Mouse (Mus musculus) C2C12 (cell line): ENCODE measurements around the gene Nek6. TPM values are rescaled to one million over a fixed set of nuclear protein-coding genes. Genes with fewer than 3 reads are reported as not detected.

Source experiments
- H3K27me3 ChIP-seq: one replicate; pipeline ENCODE4 v1.6.1; 2011; ENCODE audit not compliant: control insufficient read depth, insufficient read depth, insufficient read length
- H3K36me3 ChIP-seq: one replicate; pipeline ENCODE4 v1.6.1; 2011; ENCODE audit not compliant: control insufficient read depth, insufficient read depth
- H3K4me3 ChIP-seq: one replicate; pipeline ENCODE4 v1.5.1; 2011; ENCODE audit warnings: mild to moderate bottlenecking, control low read depth; ENCODE audit not compliant: poor library complexity, insufficient read depth, severe bottlenecking
- H3K79me2 ChIP-seq: one replicate; pipeline ENCODE4 v1.6.1; 2011; ENCODE audit not compliant: control insufficient read depth, insufficient read depth
- H3K79me3 ChIP-seq: one replicate; pipeline ENCODE4 v1.6.1; 2011; ENCODE audit warnings: low read depth, control low read depth
- H3ac ChIP-seq: one replicate; pipeline ENCODE3; 2011; ENCODE audit warnings: low read depth; ENCODE audit not compliant: control insufficient read depth, insufficient read length
- CEBPB ChIP-seq: IDR thresholded peaks from one replicate; pipeline ENCODE4 v1.6.1; 2011; ENCODE audit warnings: low read depth, mild to moderate bottlenecking, control low read depth, moderate library complexity
- CTCF ChIP-seq: IDR thresholded peaks from one replicate; pipeline ENCODE4 v1.5.1; 2011; ENCODE audit not compliant: control insufficient read depth, insufficient read depth, insufficient read length
- FOSL1 ChIP-seq: IDR thresholded peaks from one replicate; pipeline ENCODE4 v1.8.0; 2011; ENCODE audit warnings: mild to moderate bottlenecking, low read length; ENCODE audit not compliant: poor library complexity, insufficient read depth, severe bottlenecking
- MAX ChIP-seq: IDR thresholded peaks from one replicate; pipeline ENCODE4 v1.6.1; 2011; ENCODE audit warnings: mild to moderate bottlenecking, control low read depth
- MYOD1 ChIP-seq: IDR thresholded peaks from one replicate; pipeline ENCODE4 v1.6.1; 2011; ENCODE audit warnings: low read depth; ENCODE audit not compliant: control insufficient read depth, insufficient read length
- MYOG ChIP-seq: IDR thresholded peaks from one replicate; pipeline ENCODE4 v1.6.1; 2011; ENCODE audit not compliant: control insufficient read depth, insufficient read length; ENCODE audit errors: extremely low read depth
- USF1 ChIP-seq: IDR thresholded peaks from one replicate; pipeline ENCODE4 v1.6.1; 2011; ENCODE audit warnings: low read depth, mild to moderate bottlenecking, control low read depth, moderate library complexity
- polyA plus RNA-seq: library from polyadenylated mRNA; unstranded; fragments of >200 nt; fragmentation: generic; extraction: Trizol; gene quantifications from one replicate; pipeline ENCODE4 v1.2.1, GENCODE M21; 2012; ENCODE audit warnings: missing spikeins

Nek6 gene
- polyA plus RNA-seq, 1 experiment = 27.9 TPM

GRCm38 (mm10) chr2:38477497-38477873, 34.0 kb upstream of the Nek6 start:
- Histone ChIP-seq H3K79me3 (no peaks in the 10 kb centered on the region), H3K79me2 (no peaks in the 10 kb centered on the region)
- no peak for TF ChIP-seq CEBPB
- TF ChIP-seq CTCF = no peak
- no peak for TF ChIP-seq MAX
- TF ChIP-seq USF1 = no peak
- no peak for TF ChIP-seq FOSL1
- TF ChIP-seq MYOD1 = no peak
- TF ChIP-seq MYOG = no peak

GRCm38 (mm10) chr2:38478683-38479082, 32.8 kb upstream of the Nek6 start:
- Histone ChIP-seq H3ac (no peak overlapping the region), H3K36me3 (no peaks in the 10 kb centered on the region), H3K79me3 (no peaks in the 10 kb centered on the region), H3K4me3 (no peak overlapping the region), H3K27me3 (peaks cover 6% of the 10 kb centered on the region), H3K79me2 (no peaks in the 10 kb centered on the region)
- TF ChIP-seq MYOG (no peak), MYOD1 (no peak), MAX (no peak), FOSL1 (no peak), USF1 (no peak), CTCF (no peak), CEBPB (no peak)

More at GRCm38 (mm10) chr2:38477497-38477873, 34.0 kb upstream of the Nek6 start:
- Histone ChIP-seq H3ac (no peak overlapping the region), H3K36me3 (no peaks in the 10 kb centered on the region), H3K4me3 (no peak overlapping the region), H3K27me3 (peaks cover 6% of the 10 kb centered on the region)

- Histone ChIP-seq H3ac (no peak overlapping the region), H3K36me3 (no peaks in the 10 kb centered on the region), H3K79me2 (no peaks in the 10 kb centered on the region), H3K79me3 (no peaks in the 10 kb centered on the region), H3K27me3 (peaks cover 6% of the 10 kb centered on the region), H3K4me3 (no peak overlapping the region)
- TF ChIP-seq FOSL1 (no peak), MYOD1 (no peak), MYOG (no peak), CEBPB (no peak), CTCF (no peak)
Observed at GRCm38 (mm10) chr2:38479541-38479940, 31.9 kb upstream of the Nek6 start.

- TF ChIP-seq CTCF (no peak), MYOD1 (no peak)
- H3K4me3 ChIP-seq = no peak overlapping the region
- H3K79me2 ChIP-seq = no peaks in the 10 kb centered on the region
- H3K79me3 ChIP-seq = no peaks in the 10 kb centered on the region
- no peak overlapping the region for H3ac ChIP-seq
- no peaks in the 10 kb centered on the region for H3K36me3 ChIP-seq
- H3K27me3 ChIP-seq = peaks cover 6% of the 10 kb centered on the region
Observed at GRCm38 (mm10) chr2:38481166-38481778, 30.2 kb upstream of the Nek6 start.

- H3K79me3 ChIP-seq = no peaks in the 10 kb centered on the region
- no peak overlapping the region for H3K4me3 ChIP-seq
- TF ChIP-seq MYOD1 (no peak), USF1 (no peak), FOSL1 (no peak), CTCF (no peak), MAX (no peak), CEBPB (no peak), MYOG (no peak)
- H3ac ChIP-seq = no peak overlapping the region
- H3K27me3 ChIP-seq = peaks cover 6% of the 10 kb centered on the region
- no peaks in the 10 kb centered on the region for H3K36me3 ChIP-seq
- no peaks in the 10 kb centered on the region for H3K79me2 ChIP-seq
Observed at GRCm38 (mm10) chr2:38482122-38482521, 29.3 kb upstream of the Nek6 start.

- no peaks in the 10 kb centered on the region for H3K79me2 ChIP-seq
- H3K4me3 ChIP-seq = no peak overlapping the region
- peaks cover 6% of the 10 kb centered on the region for H3K27me3 ChIP-seq
- no peak overlapping the region for H3ac ChIP-seq
- TF ChIP-seq CEBPB (no peak), MAX (no peak), CTCF (no peak)
- H3K36me3 ChIP-seq = no peaks in the 10 kb centered on the region
- H3K79me3 ChIP-seq = no peaks in the 10 kb centered on the region
Observed at GRCm38 (mm10) chr2:38483058-38483704, 28.3 kb upstream of the Nek6 start.
